Mouse (Mus musculus) brain, embryonic 14.5 days (tissue): ENCODE data around the gene Tas2r103.

Experiments
- CTCF ChIP-seq: fragments of 200-500 bp; IDR thresholded peaks from 2 replicates; pipeline ENCODE4 v1.5.1; 2012; ENCODE audit warnings: inconsistent platforms, mild to moderate bottlenecking, moderate library complexity, borderline replicate concordance; ENCODE audit not compliant: insufficient read depth, insufficient read length; ENCODE audit errors: extremely low read depth
- POLR2A ChIP-seq: fragments of 200-500 bp; IDR thresholded peaks from 2 replicates; pipeline ENCODE4 v1.6.1; 2012; ENCODE audit warnings: mild to moderate bottlenecking, inconsistent platforms, borderline replicate concordance; ENCODE audit not compliant: poor library complexity, insufficient read depth, insufficient read length, severe bottlenecking; ENCODE audit errors: extremely low read depth

- no peak for TF ChIP-seq CTCF
- no peak for TF ChIP-seq POLR2A
Measured at GRCm38 (mm10) chr6:133055716-133056115, 18.8 kb upstream of the Tas2r103 start, which contains the start of gene Tas2r140.
